Mouse (Mus musculus) lung, adult 2 months (tissue): ENCODE measurements around the gene Eya3.

Experiments
- CTCF ChIP-seq: fragments of 200-500 bp; IDR thresholded peaks from 2 replicates; pipeline ENCODE4 v1.5.1; 2011; ENCODE audit warnings: mild to moderate bottlenecking, low read length, control low read depth; ENCODE audit not compliant: insufficient read depth
- POLR2A ChIP-seq: fragments of 200-500 bp; IDR thresholded peaks from 2 replicates; pipeline ENCODE4 v1.6.1; 2011; ENCODE audit warnings: low read depth, mild to moderate bottlenecking, control low read depth, low read length, borderline replicate concordance; ENCODE audit errors: extremely low read depth

- TF ChIP-seq CTCF (no peak), POLR2A (no peak)
These were observed 30.6 kb upstream of the Eya3 start for GRCm38 (mm10) chr4:132608147-132608546.
